Mouse (Mus musculus): ENCODE measurements around the gene Gid8. TPM values are rescaled to one million over a fixed set of nuclear protein-coding genes. Genes with fewer than 3 reads are reported as not detected.
"Not testable (repeated sequence)": the region's sequence is repeated elsewhere in the genome, so short reads cannot be mapped to it uniquely, and the experiment has no call there.

Gid8 gene
- polyA plus RNA-seq, 1 experiment: 44.7 TPM

GRCm38 (mm10) chr2:180710276-180711155 lies 599 bp downstream of the Gid8 start:
- no peak for DNase-seq (ENCODE audit: low read depth)

GRCm38 (mm10) chr2:180711527-180711926 lies 1.6 kb downstream of the Gid8 start:
- DNase-seq (ENCODE audit: low read depth): no peak

GRCm38 (mm10) chr2:180712037-180712689 lies 2.2 kb downstream of the Gid8 start:
- DNase-seq (ENCODE audit: low read depth): no peak

GRCm38 (mm10) chr2:180722748-180723147 lies 12.8 kb downstream of the Gid8 start:
- DNase-seq (ENCODE audit: low read depth): not testable (repeated sequence)

- no peak for DNase-seq (ENCODE audit: low read depth)
Measured at GRCm38 (mm10) chr2:180723865-180724264, 13.9 kb downstream of the Gid8 start.

GRCm38 (mm10) chr2:180724585-180725413 lies 14.9 kb downstream of the Gid8 start, which contains the start of gene Slc17a9:
TSS of gene Slc17a9 (plus strand) at chr2:180725263.
- DNase-seq (ENCODE audit: low read depth): no peak

GRCm38 (mm10) chr2:180725414-180725778 lies 15.5 kb downstream of the Gid8 start:
- DNase-seq (ENCODE audit: low read depth): no peak

GRCm38 (mm10) chr2:180725856-180726629 lies 16.1 kb downstream of the Gid8 start:
- no peak for DNase-seq (ENCODE audit: low read depth)

GRCm38 (mm10) chr2:180726658-180727442 lies 16.9 kb downstream of the Gid8 start:
- no peak for DNase-seq (ENCODE audit: low read depth)

GRCm38 (mm10) chr2:180727613-180728021 lies 17.7 kb downstream of the Gid8 start:
- no peak for DNase-seq (ENCODE audit: low read depth)

- DNase-seq (ENCODE audit: low read depth): no peak
Measured at GRCm38 (mm10) chr2:180731036-180731435, 21.1 kb downstream of the Gid8 start.

GRCm38 (mm10) chr2:180731984-180732383 lies 22.1 kb downstream of the Gid8 start:
- no peak for DNase-seq (ENCODE audit: low read depth)

GRCm38 (mm10) chr2:180735232-180735631 lies 25.3 kb downstream of the Gid8 start:
- no peak for DNase-seq (ENCODE audit: low read depth)

GRCm38 (mm10) chr2:180737984-180738383 lies 28.1 kb downstream of the Gid8 start:
- no peak for DNase-seq (ENCODE audit: low read depth)

GRCm38 (mm10) chr2:180740349-180740748 lies 30.4 kb downstream of the Gid8 start:
- DNase-seq (ENCODE audit: low read depth): no peak

- DNase-seq (ENCODE audit: low read depth): no peak
Measured at GRCm38 (mm10) chr2:180741421-180741820, 31.5 kb downstream of the Gid8 start.

- no peak for DNase-seq (ENCODE audit: low read depth)
Measured at GRCm38 (mm10) chr2:180742820-180743219, 32.9 kb downstream of the Gid8 start.

- no peak for DNase-seq (ENCODE audit: low read depth)
Measured at GRCm38 (mm10) chr2:180743321-180743720, 33.4 kb downstream of the Gid8 start.

GRCm38 (mm10) chr2:180745248-180745927 lies 35.5 kb downstream of the Gid8 start:
- DNase-seq (ENCODE audit: low read depth): no peak
